Mouse (Mus musculus) erythroblast, embryonic 14.5 days (primary cell): ENCODE measurements around the gene Gpr61. TPM values are rescaled to one million over a fixed set of nuclear protein-coding genes. Genes with fewer than 3 reads are reported as not detected.
A peak's percentile ranks its signal among the peaks of the same experiment; 100 is the strongest.

Experiments used
- H3K27me3 ChIP-seq: 2 replicates; pipeline ENCODE4 v1.6.1; 2012; ENCODE audit warnings: inconsistent platforms; ENCODE audit not compliant: control insufficient read depth
- H3K36me3 ChIP-seq: 2 replicates; pipeline ENCODE4 v1.6.1; 2012; ENCODE audit warnings: mild to moderate bottlenecking, inconsistent platforms; ENCODE audit not compliant: control insufficient read depth
- H3K4me1 ChIP-seq: 2 replicates; pipeline ENCODE4 v1.6.1; 2012; ENCODE audit warnings: inconsistent platforms; ENCODE audit not compliant: control insufficient read depth
- H3K4me3 ChIP-seq: replicated peaks from 2 replicates; pipeline ENCODE3; 2012; ENCODE audit warnings: moderate library complexity, mild to moderate bottlenecking, inconsistent platforms
- H3K9me3 ChIP-seq: 2 replicates; pipeline ENCODE4 v1.6.1; 2012; ENCODE audit warnings: low read length, inconsistent platforms, mixed read lengths; ENCODE audit not compliant: control insufficient read depth
- GATA1 ChIP-seq: IDR thresholded peaks from 2 replicates; pipeline ENCODE4 v1.6.1; 2012; ENCODE audit warnings: low read length, inconsistent platforms, mixed read lengths
- TAL1 ChIP-seq: IDR thresholded peaks from 3 replicates; pipeline ENCODE4 v1.6.1; 2012; ENCODE audit warnings: low read length, inconsistent platforms, mixed read lengths
- polyA plus RNA-seq: library from polyadenylated mRNA; stranded (reverse); fragments of >175 nt; gene quantifications from 2 replicates; pipeline ENCODE4 v1.2.3, GENCODE M21; 2012

Gene Gpr61
- polyA plus RNA-seq, 1 experiment = not detected

GRCm38 (mm10) chr3:108195941-108196590 lies 41.4 kb upstream of the Gpr61 start:
- TF ChIP-seq GATA1 (no peak), TAL1 (no peak)
- no peaks in the 10 kb centered on the region for H3K27me3 ChIP-seq
- H3K4me3 ChIP-seq = no peak overlapping the region
- H3K4me1 ChIP-seq = peaks cover 44% of the 10 kb centered on the region
- H3K9me3 ChIP-seq = no peaks in the 10 kb centered on the region
- peaks cover 19% of the 10 kb centered on the region for H3K36me3 ChIP-seq

- Histone ChIP-seq H3K4me1 (peaks cover 39% of the 10 kb centered on the region), H3K9me3 (no peaks in the 10 kb centered on the region), H3K36me3 (peaks cover 19% of the 10 kb centered on the region), H3K4me3 (no peak overlapping the region), H3K27me3 (peaks cover under 1% of the 10 kb centered on the region; the same call in 1 of the 2 replicates)
- TF ChIP-seq TAL1 = no peak
- TF ChIP-seq GATA1 = no peak
These were observed 40.6 kb upstream of the Gpr61 start for GRCm38 (mm10) chr3:108195287-108195686.

GRCm38 (mm10) chr3:108193686-108194085 lies 39.0 kb upstream of the Gpr61 start:
- no peak for TF ChIP-seq TAL1
- TF ChIP-seq GATA1 = no peak
- H3K4me3 ChIP-seq = no peak overlapping the region
- H3K9me3 ChIP-seq = no peaks in the 10 kb centered on the region
- peaks cover 9% of the 10 kb centered on the region for H3K27me3 ChIP-seq
- peaks cover 23% of the 10 kb centered on the region for H3K4me1 ChIP-seq
- peaks cover 11% of the 10 kb centered on the region for H3K36me3 ChIP-seq

GRCm38 (mm10) chr3:108189897-108190296 lies 35.2 kb upstream of the Gpr61 start:
- H3K4me3 ChIP-seq = no peak overlapping the region
- peaks cover 21% of the 10 kb centered on the region for H3K4me1 ChIP-seq
- no peaks in the 10 kb centered on the region for H3K36me3 ChIP-seq
- TF ChIP-seq GATA1 (no peak), TAL1 (no peak)
- H3K9me3 ChIP-seq = no peaks in the 10 kb centered on the region; the same call in 1 of the 2 replicates
- peaks cover 46% of the 10 kb centered on the region for H3K27me3 ChIP-seq

GRCm38 (mm10) chr3:108188716-108189490 lies 34.2 kb upstream of the Gpr61 start:
- Histone ChIP-seq H3K27me3 (peaks cover 56% of the 10 kb centered on the region), H3K4me3 (no peak overlapping the region), H3K9me3 (no peaks in the 10 kb centered on the region; the same call in 1 of the 2 replicates), H3K36me3 (no peaks in the 10 kb centered on the region), H3K4me1 (peaks cover 19% of the 10 kb centered on the region)
- TF ChIP-seq GATA1 (no peak), TAL1 (no peak)

- Histone ChIP-seq H3K36me3 (no peaks in the 10 kb centered on the region), H3K27me3 (peaks cover 65% of the 10 kb centered on the region), H3K4me3 (no peak overlapping the region), H3K9me3 (no peaks in the 10 kb centered on the region; the same call in 1 of the 2 replicates), H3K4me1 (peaks cover 18% of the 10 kb centered on the region)
- TF ChIP-seq GATA1 = no peak
- TF ChIP-seq TAL1 = no peak
These were observed 32.6 kb upstream of the Gpr61 start for GRCm38 (mm10) chr3:108187111-108187795.

GRCm38 (mm10) chr3:108186098-108187047 lies 31.7 kb upstream of the Gpr61 start, which contains the start of gene Amigo1:
TSS of gene Amigo1 (plus strand) at chr3:108186335.
- H3K4me1 ChIP-seq = peaks cover 18% of the 10 kb centered on the region
- peaks cover 67% of the 10 kb centered on the region for H3K27me3 ChIP-seq
- TF ChIP-seq TAL1 (no peak), GATA1 (no peak)
- H3K36me3 ChIP-seq = no peaks in the 10 kb centered on the region
- H3K9me3 ChIP-seq = no peaks in the 10 kb centered on the region; the same call in 1 of the 2 replicates
- peak within 1 kb of the TSS; percentile 67 for H3K4me3 ChIP-seq

- no peak for TF ChIP-seq GATA1
- no peak for TF ChIP-seq TAL1
- H3K4me3 ChIP-seq = peak overlapping the region; percentile 67
- peaks cover 18% of the 10 kb centered on the region for H3K4me1 ChIP-seq
- H3K9me3 ChIP-seq = no peaks in the 10 kb centered on the region; the same call in 1 of the 2 replicates
- no peaks in the 10 kb centered on the region for H3K36me3 ChIP-seq
- peaks cover 67% of the 10 kb centered on the region for H3K27me3 ChIP-seq
These were observed 30.9 kb upstream of the Gpr61 start for GRCm38 (mm10) chr3:108185460-108186097.
